Mouse (Mus musculus): ENCODE measurements at regions not wholly inside any gene's neighbourhood (a gene's known extent, or its start where the extent isn't known, plus 50 kb on each side); places are given as distances from the start of the nearest gene placed in this dataset.
A peak's percentile ranks its signal among the peaks of the same experiment; 100 is the strongest.
"Not testable (repeated sequence)": the region's sequence is repeated elsewhere in the genome, so short reads cannot be mapped to it uniquely, and the experiment has no call there.

DNA sequence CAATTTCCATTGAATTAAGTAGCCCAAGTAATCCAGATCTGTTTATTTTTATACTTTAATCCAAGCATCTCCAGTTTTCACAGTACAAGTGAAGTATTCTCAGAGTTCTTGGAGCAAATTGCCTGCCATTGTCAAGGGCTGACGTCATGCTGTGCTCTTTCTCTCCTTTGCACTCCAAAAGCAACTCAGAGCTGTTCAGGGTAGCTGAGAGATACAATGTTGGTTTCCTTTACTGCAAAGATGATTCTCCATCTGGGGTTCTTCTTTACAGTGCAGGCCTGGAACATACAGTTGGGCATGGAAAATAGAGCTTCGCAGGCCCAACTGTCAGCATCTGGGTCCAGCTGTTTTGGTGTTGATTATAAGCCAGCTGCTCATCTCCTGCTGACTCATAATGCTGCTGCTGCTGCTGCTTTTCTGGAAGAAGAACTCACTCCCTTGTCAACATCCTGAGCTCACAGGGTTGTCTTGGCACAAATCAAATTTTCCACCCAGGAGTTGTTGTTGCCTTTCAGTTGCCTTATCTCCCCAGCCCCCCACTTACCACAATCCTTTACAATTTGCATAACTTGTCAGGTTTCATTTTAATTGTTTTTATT is 454.7 kb upstream of the Slc5a7 start:
- intact Hi-C loops (cut with DNase I) = no loop called here
- DNase-seq = peak; percentile 9 to 34

DNA sequence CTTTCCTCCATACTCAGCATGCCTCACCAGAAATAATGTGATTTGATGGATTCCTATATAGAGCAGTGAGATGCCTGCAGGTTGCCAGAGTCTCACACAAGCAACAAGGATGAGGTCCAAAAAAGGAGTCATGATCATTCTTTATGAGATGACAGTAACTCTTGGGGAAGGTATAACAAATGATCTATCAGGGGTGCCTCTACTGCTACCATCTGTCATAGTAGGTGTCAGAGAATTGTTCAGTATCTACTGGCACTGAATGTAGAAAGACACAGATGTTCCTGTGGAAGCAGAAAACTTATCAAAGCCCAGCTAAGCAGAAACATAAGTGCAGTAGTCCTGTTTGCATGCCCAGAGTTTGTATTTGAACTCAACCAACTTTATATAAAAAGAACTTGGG is 454.1 kb upstream of the Slc5a7 start:
- intact Hi-C loops (cut with DNase I) = no loop called here
- DNase-seq = no peak

DNA sequence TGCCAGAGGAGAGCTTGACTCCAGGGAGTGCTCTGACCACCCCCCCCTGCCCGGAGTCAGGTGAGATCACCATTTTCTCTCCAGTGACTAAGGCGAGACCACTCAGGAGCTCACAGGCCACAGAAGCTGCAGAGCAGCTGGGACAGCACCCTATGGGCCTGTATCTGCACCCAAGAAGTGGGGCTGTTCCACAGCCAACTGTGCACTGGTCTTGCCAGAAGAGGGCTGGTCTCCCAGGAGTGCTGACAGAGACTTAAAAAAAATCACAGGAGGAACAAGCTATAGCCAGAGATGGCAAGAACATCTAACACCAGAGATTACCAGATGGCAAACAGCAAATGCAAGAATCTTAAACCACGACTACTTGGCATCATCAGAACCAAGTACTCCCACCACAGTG is 437.0 kb upstream of the Slc5a7 start:
- intact Hi-C loops (cut with DNase I) = no loop called here
- no peak for DNase-seq

DNA sequence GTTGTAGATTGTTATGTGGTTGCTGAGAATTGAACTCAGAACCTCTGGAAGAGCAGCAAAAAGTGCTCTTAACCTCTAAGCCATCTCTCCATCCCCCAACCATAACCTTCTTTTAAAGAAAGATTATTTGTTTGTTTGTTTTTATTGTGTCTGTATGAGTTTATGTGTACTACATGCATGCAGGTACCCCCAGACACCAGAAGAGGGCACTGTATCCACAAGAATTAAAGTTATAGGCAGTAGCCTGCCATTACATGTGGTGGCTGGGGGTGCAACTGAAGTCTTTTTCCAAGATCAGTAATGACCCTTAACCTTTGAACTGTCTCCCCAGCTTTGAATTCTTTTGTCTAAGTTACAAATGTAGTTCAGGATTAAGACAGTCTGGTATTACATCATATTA is 428.8 kb upstream of the Slc5a7 start:
- DNase-seq = no peak
- intact Hi-C loops (cut with DNase I) = no loop called here

DNA sequence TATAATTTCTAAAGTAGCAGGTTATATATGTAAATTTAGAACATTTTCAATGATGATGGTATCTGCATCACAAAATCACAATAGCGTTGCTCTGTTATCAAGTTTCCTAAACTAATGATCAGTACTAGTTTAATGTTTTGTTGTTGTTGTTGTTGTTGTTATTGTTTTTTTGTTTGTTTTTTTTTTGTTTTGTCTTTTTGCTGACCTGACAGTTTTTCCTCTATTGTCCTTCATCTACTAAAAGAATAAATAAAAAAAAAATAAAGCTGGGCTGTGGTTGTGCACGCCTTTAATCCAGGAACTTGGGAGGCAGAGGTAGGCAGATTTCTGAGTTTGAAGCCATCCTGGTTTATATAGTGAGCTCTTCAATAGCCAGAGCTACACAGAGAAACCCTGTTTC is 427.9 kb upstream of the Slc5a7 start:
- DNase-seq = no peak
- intact Hi-C loops (cut with DNase I) = no loop called here

DNA sequence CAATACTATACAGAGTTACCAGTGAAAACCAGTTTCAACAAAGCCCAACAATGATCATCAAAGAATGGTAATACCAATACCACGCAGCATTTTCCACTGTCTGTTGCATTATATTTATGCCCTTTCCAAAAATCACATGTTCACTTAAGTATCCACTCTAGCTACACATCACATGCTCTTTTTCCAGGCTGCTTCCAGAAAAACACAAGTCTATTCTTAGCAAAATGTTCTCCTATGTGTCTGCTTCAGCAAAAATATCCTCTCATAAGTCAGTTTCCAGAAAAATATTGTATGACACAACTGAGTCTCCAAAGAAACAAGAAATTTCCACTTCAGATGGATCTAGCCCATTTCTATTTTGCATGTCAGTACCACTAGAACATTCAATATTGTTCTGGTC is 414.2 kb upstream of the Slc5a7 start:
- intact Hi-C loops (cut with DNase I) = no loop called here
- DNase-seq = no peak

DNA sequence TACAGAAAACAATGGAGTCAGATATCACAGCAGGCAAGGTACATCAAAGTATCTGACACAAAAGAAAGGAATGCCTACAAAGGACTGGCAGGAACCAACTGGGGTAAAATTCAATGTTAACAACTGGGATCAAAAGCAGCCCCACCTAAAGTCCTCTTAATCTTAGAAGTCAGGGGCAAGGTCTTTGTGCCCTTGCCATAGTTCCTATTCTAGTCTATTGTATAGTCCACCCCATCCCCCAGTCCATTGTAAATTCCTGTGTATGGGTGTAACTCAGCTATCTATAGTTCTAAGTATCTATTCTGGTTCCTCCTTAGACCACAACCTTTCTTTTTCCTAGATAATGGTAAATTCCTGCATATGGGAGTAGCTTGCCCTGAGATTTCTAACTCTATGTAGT is 409.0 kb upstream of the Slc5a7 start:
- DNase-seq; intact Hi-C loops (cut with DNase I): not testable (repeated sequence)

DNA sequence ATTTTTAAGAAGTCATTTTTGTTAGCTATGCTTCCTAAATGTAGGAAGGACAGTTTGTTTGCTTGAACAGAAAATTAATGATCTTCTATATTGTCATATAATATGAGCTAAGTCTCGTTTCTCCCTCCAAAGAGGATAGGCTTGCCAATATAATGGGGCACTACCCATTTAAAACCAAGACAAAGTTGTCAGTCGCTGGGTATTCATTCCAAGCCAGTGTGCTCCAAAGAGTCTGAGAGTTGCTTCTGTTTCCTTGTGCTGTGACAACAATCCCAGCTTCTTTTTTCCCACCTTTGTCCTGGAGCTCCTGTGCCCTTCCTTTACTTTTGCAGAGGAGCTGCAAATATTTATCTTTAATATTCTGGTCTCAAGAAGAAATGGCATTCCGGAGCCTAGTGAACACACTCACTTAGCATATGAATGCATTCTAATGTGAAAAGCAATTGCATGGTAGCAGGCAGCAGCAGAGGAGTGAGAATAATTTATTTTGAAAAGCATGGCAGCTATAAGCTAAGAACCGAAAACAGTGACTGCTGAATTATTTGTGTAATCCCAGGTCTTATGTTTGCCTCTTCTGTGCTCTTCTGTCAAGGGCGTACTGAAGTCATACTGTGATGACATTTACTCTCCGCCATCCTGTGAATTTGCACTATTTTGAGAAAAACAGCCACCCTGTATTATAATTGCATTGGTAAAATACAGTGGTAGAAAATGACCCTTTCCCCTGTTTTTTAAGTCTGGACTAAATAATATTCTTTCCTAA is 402.7 kb upstream of the Slc5a7 start:
- DNase-seq = no peak
- intact Hi-C loops (cut with DNase I) = no loop called here

DNA sequence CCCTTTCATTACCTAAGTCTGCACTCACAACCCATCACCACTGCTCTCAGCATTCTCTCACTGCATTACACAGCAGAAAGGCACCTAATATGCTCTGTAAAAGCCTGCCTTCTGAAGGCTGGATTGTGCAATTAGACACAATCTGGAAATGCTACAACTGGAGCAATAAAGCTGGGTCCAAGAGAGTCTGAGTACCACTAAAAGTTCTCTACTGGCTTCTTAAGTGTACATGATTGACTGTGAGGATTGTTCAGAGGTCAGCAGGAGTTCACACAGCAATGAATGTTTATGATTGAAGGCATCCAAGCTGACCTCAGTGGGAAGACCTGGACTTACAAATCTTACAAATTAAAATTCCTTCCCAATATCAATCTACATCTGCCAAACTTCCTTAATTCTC is 395.8 kb upstream of the Slc5a7 start:
- no peak for DNase-seq
- intact Hi-C loops (cut with DNase I) = no loop called here

DNA sequence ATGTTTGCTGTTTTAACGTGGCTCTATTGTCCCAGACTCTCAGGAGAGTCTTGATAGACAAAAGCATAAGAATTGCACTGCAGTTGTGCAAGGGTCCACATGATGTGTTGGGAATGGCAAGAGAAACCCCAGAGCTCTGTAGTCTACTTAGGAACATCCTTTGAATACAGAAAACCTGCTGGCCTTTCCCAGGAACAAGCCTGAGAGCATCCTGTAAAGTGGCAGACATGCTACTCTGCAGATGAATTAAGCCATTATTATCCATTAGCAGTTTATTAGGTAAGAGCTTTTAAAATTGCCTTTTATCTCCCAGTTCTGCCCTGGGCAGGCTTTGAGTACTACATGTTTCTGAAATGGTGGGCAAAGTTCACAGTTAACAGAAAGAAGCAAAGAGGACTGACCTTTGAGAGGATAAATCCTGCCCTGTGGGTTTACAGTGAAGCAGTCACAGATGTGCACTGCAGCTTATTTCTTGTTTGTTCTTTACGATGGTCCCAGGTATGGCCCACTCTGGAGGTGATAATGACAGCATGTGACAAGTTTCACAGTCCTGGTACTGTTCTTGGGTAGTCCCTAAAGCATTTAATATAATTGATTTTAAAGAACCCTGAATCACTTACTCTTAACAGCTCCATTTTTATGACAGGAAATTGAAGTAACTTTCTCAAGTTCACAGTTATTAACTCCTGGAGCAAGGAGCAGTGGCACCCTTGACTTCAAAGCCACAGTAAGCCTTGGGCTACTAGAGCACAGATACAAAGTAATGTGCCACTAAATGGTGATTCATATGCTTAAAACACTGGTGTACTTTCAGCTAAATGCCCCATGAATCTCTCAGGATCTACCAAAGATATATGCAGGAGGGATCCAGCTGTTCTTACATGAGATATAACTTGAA is 386.6 kb upstream of the Slc5a7 start:
- no peak for DNase-seq
- intact Hi-C loops (cut with DNase I) = no loop called here

DNA sequence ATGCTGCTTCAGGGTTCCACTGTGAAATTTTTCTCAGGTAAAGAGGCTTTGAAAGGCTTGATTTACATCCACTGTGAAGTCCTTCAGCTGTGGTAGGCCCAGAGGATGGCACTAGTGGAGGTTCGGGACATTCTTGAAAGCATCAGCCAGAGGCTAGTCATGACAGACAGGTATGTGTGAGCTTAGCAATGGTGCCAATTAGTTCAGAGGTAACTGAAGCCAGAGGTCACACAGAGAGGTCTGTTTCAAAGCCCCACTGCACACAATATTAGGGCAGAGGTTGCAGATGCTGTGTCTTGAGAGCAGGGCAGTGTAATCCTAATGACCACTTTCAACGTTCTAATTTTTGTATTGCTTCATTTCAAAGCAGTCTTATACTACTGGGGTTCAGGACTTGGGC is 379.3 kb upstream of the Slc5a7 start:
- intact Hi-C loops (cut with DNase I) = no loop called here
- DNase-seq = no peak

DNA sequence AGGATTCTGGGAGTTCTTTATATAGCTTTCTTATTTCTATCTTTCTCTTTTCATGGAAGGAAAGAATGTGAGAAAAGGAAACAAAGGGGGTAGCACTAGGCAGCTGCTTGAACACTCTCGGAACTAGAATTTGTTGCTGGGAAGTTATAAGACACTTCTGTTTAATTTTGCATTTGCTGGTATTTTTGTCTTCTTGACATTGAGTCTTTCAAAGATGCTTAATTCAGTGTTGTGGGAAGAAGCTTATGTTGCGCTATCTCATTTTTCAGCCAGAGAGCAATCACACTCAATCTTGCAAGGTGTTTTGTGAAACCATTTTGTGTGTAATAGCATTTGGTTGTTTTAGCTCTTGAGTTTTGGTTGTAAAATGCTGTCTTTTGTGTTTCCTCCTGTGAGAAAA is 370.7 kb upstream of the Slc5a7 start:
- no peak for DNase-seq
- intact Hi-C loops (cut with DNase I) = no loop called here

DNA sequence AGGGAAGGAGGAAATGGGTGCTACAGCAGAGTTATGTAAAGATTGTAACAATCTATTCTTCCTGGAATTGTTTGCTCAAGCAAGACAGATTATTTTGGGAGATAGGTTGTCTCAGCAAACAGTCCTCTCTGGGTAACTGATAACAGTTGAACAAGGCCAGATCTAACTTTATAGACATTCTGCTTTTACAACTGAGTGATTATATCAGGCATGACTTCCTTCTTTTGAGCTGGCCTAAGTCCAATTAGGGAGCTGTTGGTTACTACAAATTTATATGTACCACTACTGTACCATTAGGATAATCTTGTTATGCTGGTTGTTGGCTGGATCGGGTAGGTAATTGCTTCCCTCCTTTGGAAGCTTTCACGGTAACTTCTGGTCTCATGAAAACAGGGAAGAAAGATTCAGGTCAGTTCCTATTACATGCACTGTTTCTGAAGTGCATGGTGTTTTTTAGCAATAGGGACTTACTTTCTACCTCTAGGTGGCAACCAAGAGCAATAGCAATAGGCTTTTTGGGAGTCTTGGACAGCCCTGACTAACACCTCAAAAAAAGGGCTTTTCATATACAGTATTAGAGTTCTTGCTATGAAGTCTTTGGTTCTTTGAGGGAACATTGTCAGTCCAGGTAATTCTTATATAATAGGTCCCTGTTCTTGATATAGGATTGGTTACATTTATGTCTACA is 363.9 kb upstream of the Slc5a7 start:
- intact Hi-C loops (cut with DNase I) = no loop called here
- DNase-seq = no peak

DNA sequence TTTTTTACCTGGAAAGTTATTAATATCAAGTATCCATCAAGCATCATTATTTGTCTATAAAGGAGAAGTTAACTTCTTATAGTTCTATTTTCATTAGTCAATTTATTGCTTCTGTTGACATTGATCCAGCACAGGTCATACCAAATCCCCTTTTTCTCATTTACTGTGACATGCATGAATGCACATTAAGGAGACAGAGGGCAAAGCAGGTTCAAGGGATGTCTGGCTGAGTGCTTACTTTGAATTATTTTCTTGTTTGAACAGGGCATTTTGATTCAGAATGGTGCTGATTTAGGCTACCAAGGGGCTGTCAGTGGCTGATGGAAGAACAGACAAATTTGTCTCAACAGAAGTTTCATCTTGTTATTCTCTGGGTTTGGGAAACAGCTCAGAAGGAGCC is 357.7 kb upstream of the Slc5a7 start:
- intact Hi-C loops (cut with DNase I) = no loop called here
- no peak for DNase-seq

All from heart, postnatal 36 days (tissue).